Mouse (Mus musculus) erythroid progenitor cell, adult 5-6 weeks (primary cell): ENCODE data around the gene Serping1. TPM values are rescaled to one million over a fixed set of nuclear protein-coding genes. Genes with fewer than 3 reads are reported as not detected.
"Not testable (repeated sequence)": the region's sequence is repeated elsewhere in the genome, so short reads cannot be mapped to it uniquely, and the experiment has no call there.

ENCODE experiments used
- ATAC-seq: replicated peaks from 2 replicates; pipeline ENCODE4 v1.8.0; 2016; ENCODE audit warnings: moderate number of reproducible peaks, mild to moderate bottlenecking, moderate TSS enrichment, inconsistent platforms; ENCODE audit not compliant: poor library complexity, low FRiP score, severe bottlenecking
- total RNA-seq, 2 experiments: library from RNA; stranded (forward) in 1 of 2; stranded (reverse) in 1 of 2; fragments of 150-400 nt in 1 of 2; fragments of 186-747, 209-891 nt in 1 of 2; gene quantifications; 2 replicates each; pipeline versions ENCODE4 v1.2.3 to v1.2.4; 2015 to 2017; ENCODE audit warnings: low replicate concordance in 2 of 2

Gene Serping1
- total RNA-seq (2015; ENCODE audit: low replicate concordance) (0.72 and 12.6 TPM in 2 replicates), total RNA-seq (2017; ENCODE audit: low replicate concordance) (1.8 and 3.8 TPM in 2 replicates)

- no peak for ATAC-seq
Measured at GRCm38 (mm10) chr2:84775241-84775640, at the start of gene Serping1. Gene Serping1, minus strand, starts transcription at chr2:84775444.

GRCm38 (mm10) chr2:84823237-84823636 lies 48.0 kb upstream of the Serping1 start:
- ATAC-seq = no peak

GRCm38 (mm10) chr2:84822552-84822951 lies 47.3 kb upstream of the Serping1 start, which contains the start of gene Smtnl1:
Gene Smtnl1, minus strand, starts transcription at chr2:84822652.
- no peak for ATAC-seq

GRCm38 (mm10) chr2:84819861-84820260 lies 44.6 kb upstream of the Serping1 start:
- no peak for ATAC-seq

GRCm38 (mm10) chr2:84812676-84813075 lies 37.4 kb upstream of the Serping1 start:
- ATAC-seq = no peak

- peak; percentile 89 for ATAC-seq
Measured at GRCm38 (mm10) chr2:84811880-84812279, 36.6 kb upstream of the Serping1 start.

- ATAC-seq = peak; percentile 55
Measured at GRCm38 (mm10) chr2:84810886-84811577, 35.8 kb upstream of the Serping1 start.

- ATAC-seq = no peak
Measured at GRCm38 (mm10) chr2:84810526-84810885, 35.3 kb upstream of the Serping1 start.

- ATAC-seq = no peak
Measured at GRCm38 (mm10) chr2:84809330-84809729, 34.1 kb upstream of the Serping1 start.

GRCm38 (mm10) chr2:84806546-84806945 lies 31.3 kb upstream of the Serping1 start:
- no peak for ATAC-seq

GRCm38 (mm10) chr2:84803963-84804362 lies 28.7 kb upstream of the Serping1 start:
- no peak for ATAC-seq

GRCm38 (mm10) chr2:84801223-84801622 lies 26.0 kb upstream of the Serping1 start:
- ATAC-seq = not testable (repeated sequence)

- ATAC-seq = peak; percentile 62
Measured at GRCm38 (mm10) chr2:84800304-84800703, 25.1 kb upstream of the Serping1 start.

- ATAC-seq = peak; percentile 67
Measured at GRCm38 (mm10) chr2:84799041-84799561, 23.9 kb upstream of the Serping1 start.

- ATAC-seq = peak; percentile 91
Measured at GRCm38 (mm10) chr2:84798493-84798921, 23.3 kb upstream of the Serping1 start, which contains the start of gene Ube2l6. Gene Ube2l6, plus strand, starts transcription at chr2:84798828.

- ATAC-seq = peak; percentile 65
Measured at GRCm38 (mm10) chr2:84797833-84798492, 22.7 kb upstream of the Serping1 start.

- no peak for ATAC-seq
Measured at GRCm38 (mm10) chr2:84793871-84794270, 18.6 kb upstream of the Serping1 start.

- ATAC-seq = peak; percentile 89
Measured at GRCm38 (mm10) chr2:84793154-84793553, 17.9 kb upstream of the Serping1 start.

- ATAC-seq = no peak
Measured at GRCm38 (mm10) chr2:84792516-84792915, 17.3 kb upstream of the Serping1 start.

- ATAC-seq = no peak
Measured at GRCm38 (mm10) chr2:84790418-84790817, 15.2 kb upstream of the Serping1 start.

- ATAC-seq = no peak
Measured at GRCm38 (mm10) chr2:84788316-84788715, 13.1 kb upstream of the Serping1 start.
